Mouse (Mus musculus) layer of hippocampus, postnatal 25 days (tissue): ENCODE data around the gene Prg4. TPM values are rescaled to one million over a fixed set of nuclear protein-coding genes. Genes with fewer than 3 reads are reported as not detected.

Source experiments
- DNase-seq, 2 experiments: peaks; one replicate each; pipeline ENCODE4 v3.0.0; 2022; ENCODE audit warnings: mixed read lengths in 2 of 2, low spot score in 1 of 2; ENCODE audit errors: extremely low spot score in 1 of 2
- total RNA-seq, 2 experiments: library from RNA; stranded (reverse); gene quantifications; 2 replicates each; pipeline ENCODE4 v1.2.3; 2021

Prg4 gene
- total RNA-seq, 2 experiments from 2014 or later = 0.77 to 1.0 TPM

DNA sequence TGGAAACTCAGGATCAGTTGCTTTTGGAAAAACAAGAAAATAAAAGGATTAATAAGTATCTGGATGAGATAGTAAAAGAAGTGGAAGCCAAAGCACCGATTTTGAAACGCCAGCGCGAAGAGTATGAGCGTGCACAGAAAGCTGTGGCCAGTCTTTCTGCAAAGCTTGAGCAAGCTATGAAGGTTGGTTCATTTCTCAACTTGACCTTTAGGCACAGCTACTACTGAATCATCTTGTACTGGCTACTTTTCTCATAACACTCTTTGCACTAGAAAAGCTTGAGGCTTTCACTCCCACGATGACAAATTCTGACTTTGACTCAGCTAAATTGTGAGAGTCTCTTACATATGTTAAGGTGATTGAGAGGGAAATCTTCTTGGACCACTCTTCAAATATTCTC, 56.0 kb downstream of the Prg4 start:
- no peak for DNase-seq

DNA sequence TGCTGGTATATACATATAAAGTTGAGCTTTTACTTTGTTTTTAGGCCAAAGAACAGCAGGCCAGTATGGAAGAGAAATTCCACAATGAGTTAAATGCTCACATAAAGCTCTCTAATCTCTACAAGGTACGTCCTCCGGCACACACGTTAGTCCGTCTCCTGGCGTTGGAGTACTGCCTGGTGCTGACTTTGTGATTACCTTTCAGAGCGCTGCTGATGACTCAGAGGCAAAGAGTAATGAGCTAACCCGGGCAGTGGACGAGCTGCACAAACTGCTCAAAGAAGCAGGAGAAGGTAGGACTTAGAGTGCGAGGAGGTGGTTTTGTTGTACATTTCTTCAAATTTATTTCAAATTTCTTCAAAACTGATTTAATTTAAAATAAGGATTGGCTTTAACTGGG, 58.7 kb downstream of the Prg4 start:
- no peak for DNase-seq

DNA sequence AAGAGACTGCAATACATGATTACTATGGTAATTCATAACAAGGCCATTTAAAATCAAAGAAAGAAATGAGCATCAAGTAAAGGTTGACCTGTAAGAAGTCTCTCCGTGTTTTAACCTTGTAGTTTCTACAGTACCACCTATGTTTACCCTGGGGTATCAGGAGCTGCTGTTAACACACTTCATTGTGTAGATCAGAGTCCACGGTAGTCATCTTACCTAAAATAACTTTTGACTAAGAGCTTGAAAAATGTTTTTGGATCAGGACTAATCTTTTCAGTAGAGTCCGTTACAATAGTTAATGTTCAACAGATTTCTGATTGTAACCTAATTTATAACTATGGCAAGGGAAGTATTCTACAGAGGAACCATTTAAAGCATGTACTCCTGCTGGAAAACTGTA, 61.4 kb downstream of the Prg4 start:
- no peak for DNase-seq

DNA sequence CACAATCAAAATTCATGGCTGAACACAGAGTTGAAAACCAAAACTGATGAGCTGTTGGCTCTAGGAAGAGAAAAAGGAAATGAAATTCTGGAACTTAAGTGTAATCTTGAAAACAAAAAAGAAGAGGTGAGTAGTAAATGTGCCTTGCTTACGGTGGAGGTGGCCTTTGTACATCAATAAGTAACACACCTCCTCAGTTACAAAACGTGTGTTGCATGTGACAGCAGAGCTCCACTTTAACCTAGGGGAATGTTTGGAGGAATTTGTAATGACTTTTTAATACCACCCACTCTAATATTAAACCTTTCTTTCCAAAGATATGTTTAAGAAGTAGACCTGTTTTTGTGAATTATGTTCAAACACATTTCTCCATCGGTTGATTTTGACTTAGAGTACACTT, 62.1 kb downstream of the Prg4 start:
- DNase-seq = no peak

Other genes with a start within 250 kb of the Prg4 start
- not detected for gene Pdc, start 146.7 kb downstream of the Prg4 start, total RNA-seq
- 100 to 1,000 TPM; 108 to 117 TPM for gene Tpr, start 73.3 kb downstream of the Prg4 start, total RNA-seq
- gene Odr4, start 73.1 kb downstream of the Prg4 start, total RNA-seq = 10 to 100 TPM; 55.4 to 60.7 TPM